Mouse (Mus musculus): Measurements from ENCODE around the gene Lemd1.

GRCm38 (mm10) chr1:132308674-132309073 is 117.4 kb downstream of the Lemd1 start:
- TF ChIP-seq POLR2A (IDR thresholded peaks at IDR 0.05; ENCODE audit: insufficient read depth, low read depth, low read length), result no peak
- no peak for TF ChIP-seq CTCF (IDR thresholded peaks at IDR 0.05; ENCODE audit: insufficient read depth, low read depth, low read length)
